Mouse (Mus musculus) adrenal gland, adult 18-20 months (tissue): ENCODE results near the gene Med24. TPM values are rescaled to one million over a fixed set of nuclear protein-coding genes. Genes with fewer than 3 reads are reported as not detected.

ENCODE experiments used
- DNase-seq, 2 experiments: peaks; one replicate each; pipeline ENCODE4 v3.0.0; 2021 to 2022; ENCODE audit warnings: low spot score in 2 of 2
- long read RNA-seq, 2 experiments: library from polyadenylated mRNA; stranded (forward); transcript quantifications; one replicate each; pipeline ENCODE4 v2.0.0; 2021
- total RNA-seq, 2 experiments: library from RNA; stranded (reverse); gene quantifications; 1 replicate in 1 of 2; 2 replicates in 1 of 2; pipeline ENCODE4 v1.2.3; 2021

Gene Med24
- 10 to 100 TPM; 46.1 to 49.2 TPM for total RNA-seq
- long read RNA-seq, experiment 1, transcript Med24-201 (26 exons, 3,410 nt) = major isoform, 11 of 30 reads
- long read RNA-seq, experiment 1, partial matches to known transcripts = 3 of 30 reads
- long read RNA-seq, experiment 1, other reads (novel, unspliced or antisense) = 13 of 30 reads
- long read RNA-seq, experiment 2, transcript Med24-201 (26 exons, 3,410 nt) = major isoform, 8 of 32 reads
- long read RNA-seq, experiment 2, partial matches to known transcripts = 14 of 32 reads
- long read RNA-seq, experiment 2, other reads (novel, unspliced or antisense) = 9 of 32 reads

- peak; percentile 70 for DNase-seq
These were observed at the start of gene Med24 for GRCm38 (mm10) chr11:98729119-98729588. Gene Med24 (minus strand): TSS chr11:98729435.

DNA sequence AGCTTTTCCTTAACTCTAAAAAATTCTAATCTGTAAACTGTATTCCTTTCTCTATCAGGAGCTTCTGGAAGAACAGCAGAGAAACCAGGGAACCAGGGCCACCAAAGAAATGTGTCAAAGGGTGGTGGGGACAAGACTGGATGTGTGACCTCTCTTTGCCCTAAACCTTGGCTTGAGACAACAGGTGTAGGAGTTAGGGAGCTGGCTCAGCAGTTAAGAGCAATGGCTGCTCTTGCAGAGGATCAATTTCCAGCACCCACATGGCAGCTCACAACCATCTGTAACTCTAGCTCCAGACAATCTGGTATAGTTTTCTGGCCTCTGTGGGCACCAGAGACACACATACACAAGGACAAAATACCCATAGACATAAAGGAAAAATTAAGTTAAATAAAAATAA, 48.7 kb upstream of the Med24 start:
- no peak for DNase-seq

GRCm38 (mm10) chr11:98776843-98777590, 47.8 kb upstream of the Med24 start:
- peak; percentile 59 to 73 for DNase-seq

DNA sequence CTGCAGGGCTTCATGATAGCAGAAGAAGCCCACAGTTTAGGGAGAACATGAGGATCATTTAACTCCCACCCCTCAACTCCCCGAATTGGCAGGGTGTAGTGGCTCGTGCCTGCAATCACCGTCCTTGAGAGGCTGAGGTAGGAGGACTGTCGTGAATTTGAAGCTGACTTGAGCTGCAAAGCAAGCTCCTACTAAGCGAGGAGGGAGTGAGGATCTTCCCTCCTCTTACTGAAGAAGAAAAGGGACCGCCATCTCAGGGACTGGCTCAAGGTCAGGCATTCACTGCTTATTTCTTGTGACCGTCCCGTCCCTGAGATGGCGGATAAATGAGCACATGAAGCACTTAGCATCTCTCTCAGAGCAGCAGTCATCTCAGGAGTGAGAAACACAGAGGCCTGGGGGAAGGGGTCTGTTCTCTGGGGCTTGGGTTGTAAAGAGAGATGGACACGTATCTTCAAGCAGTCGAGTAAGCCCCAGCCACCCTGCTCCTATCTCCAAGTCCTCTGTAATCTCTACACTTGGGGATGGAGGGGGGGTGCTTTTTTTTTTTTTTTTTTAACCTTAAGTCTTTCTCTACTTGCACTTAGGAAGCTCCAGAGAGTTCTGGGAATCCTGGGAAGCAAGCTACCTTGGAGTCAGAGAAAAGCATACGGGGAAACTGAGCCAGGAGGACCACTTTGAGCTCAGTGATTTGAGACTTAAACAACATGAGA, 47.0 kb upstream of the Med24 start:
- no peak for DNase-seq

DNA sequence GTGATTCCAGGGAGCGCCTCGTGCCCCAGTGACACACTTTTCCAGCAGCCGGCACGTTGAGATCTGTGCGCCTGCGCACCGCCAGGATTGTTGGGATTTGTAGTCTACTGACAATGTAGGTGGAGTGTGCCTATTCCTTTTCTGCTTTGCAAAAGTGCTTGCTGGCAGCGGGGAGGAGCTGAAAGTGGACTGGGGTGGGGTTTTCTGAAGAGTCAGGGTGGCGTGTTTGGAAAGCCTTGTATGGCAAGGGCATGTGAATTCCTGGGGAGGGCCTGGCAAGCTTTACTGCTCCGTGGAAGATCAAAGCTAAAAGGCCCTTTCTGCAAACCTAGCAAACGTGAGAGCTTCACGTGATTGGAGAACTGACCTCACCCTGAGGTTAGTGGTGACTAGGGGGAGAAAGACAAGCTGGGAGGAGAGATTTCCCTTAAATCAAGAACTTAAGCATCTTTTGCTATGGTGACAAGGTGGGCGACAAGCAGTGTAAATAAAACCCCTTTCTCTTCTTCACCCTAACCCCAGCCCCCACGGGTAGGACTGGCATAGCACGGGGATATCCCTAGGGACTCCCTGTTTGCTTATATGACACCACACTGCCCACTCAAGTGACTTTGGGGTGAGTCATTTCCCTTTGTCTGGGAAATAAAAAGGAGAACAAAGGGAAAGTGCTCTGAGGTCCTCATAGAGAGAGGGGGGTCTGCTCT, 46.3 kb upstream of the Med24 start:
- peak in 1 of 2 experiments; percentile 99 for DNase-seq

DNA sequence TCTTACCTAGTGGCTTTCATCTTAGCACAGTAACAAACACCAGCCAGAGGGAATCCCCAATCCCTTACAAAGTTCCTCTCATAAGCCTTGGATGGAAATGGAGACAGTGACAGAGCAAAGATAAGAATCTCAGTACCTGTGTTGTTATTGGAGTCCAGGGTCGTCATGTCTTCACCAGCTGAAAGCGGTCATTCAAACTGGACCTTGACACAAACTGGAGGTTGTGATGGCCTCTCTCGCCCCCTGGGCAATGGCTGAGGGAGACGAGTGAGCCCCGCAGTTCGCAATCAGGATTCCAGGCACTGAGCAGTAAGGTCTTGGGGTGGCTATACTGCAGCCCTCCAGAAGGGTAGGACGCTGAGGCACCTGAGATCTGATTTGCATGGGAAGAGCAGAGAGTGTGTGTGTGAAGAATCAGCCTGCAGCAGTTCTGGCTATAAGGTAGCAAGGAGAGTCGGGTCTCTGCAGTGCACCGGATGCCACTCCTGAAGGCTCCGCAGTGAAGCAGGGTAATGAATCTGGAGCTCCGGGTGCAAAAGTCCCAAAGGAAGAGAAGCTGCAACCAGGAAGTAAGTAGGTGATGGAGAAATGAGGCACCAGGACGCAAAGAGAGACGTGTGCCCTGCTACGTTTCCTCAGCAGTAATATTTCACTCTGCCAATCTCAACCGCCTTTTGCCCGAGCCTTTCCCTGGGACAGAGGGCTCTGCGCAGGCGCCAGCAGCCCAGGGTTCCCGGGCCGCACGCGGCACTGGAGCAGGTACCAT, 45.5 kb upstream of the Med24 start, which contains the start of gene Nr1d1:
TSS of gene Nr1d1 (minus strand) at position 752 of the 766 bp plus-strand sequence.
- DNase-seq = peak in 1 of 2 experiments; percentile 99

- DNase-seq = peak; percentile 99 to 100
These were observed 44.5 kb upstream of the Med24 start for GRCm38 (mm10) chr11:98773635-98774295.

DNA sequence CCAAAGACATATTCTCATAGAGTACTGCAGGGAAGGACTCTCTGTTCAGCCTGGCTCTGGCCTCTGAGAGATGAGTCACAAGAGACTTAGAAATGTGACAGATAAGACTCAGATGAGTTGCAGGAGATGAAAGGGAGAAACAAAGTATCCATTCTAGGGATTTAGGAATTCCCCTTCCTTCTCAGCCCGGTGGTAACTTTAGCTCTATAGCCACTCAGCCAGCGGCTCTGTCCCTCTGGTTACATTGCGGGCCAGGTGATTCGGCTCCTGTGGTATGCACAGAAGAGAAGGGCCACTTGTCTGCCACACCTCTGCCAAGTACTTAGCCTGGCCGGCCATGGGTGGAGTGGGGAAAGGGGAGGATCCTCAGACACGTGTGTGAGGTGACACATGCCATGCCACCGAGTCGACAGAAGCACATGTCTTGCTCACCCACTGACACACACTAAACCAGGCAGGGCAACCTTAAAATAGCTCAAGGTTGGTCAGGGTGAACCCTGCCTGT, 43.5 kb upstream of the Med24 start:
- peak; percentile 67 to 73 for DNase-seq

GRCm38 (mm10) chr11:98771844-98772525, 42.8 kb upstream of the Med24 start:
- DNase-seq = peak in 1 of 2 experiments; percentile 41

- peak in 1 of 2 experiments; percentile 22 for DNase-seq
These were observed 41.9 kb upstream of the Med24 start for GRCm38 (mm10) chr11:98771131-98771530.

- DNase-seq = no peak
These were observed 41.1 kb upstream of the Med24 start for GRCm38 (mm10) chr11:98770096-98770975.

DNA sequence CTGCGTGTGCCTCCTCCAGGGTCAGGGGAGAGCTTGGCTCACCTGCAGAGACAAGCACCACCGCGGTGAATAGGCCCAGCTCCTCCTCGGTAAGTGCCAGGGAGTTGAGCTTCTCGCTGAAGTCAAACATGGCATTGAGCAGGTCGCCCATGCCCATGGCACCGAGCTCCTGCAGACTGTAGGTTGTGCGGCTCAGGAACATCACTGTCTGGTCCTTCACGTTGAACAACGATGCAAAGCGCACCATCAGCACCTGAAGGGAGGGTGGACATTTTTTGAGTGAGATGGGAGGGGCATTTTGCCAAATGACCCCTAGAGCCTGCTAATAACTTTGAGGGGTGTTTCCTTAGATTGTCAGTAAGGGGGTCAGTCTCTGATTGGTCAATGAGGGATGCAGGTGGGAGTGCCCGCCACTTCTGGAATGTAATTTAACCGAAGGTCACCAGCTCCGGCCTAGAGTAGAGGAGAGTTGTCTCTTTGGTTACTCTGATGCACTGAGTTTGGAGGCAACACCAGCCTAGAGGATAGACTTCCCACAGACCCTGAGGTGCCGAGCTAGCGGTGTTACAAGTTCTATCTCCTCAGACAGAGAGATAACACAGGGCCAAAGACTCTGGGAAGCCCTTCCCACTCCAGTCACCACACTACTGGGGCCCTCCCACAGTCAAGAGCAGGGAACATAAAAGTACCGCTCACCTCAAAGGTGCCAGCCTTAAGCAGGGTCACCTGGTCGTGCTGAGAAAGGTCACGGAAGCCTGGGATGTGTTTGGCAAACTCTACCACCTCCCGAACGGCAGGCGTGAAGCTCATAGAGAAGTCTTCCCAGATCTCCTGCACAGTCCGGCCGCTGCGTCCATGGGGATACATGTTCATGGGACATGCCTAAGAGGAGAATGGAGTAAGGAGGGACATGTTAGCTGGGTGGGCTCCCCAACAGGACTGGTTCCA, 40.0 kb upstream of the Med24 start:
- DNase-seq = no peak

DNA sequence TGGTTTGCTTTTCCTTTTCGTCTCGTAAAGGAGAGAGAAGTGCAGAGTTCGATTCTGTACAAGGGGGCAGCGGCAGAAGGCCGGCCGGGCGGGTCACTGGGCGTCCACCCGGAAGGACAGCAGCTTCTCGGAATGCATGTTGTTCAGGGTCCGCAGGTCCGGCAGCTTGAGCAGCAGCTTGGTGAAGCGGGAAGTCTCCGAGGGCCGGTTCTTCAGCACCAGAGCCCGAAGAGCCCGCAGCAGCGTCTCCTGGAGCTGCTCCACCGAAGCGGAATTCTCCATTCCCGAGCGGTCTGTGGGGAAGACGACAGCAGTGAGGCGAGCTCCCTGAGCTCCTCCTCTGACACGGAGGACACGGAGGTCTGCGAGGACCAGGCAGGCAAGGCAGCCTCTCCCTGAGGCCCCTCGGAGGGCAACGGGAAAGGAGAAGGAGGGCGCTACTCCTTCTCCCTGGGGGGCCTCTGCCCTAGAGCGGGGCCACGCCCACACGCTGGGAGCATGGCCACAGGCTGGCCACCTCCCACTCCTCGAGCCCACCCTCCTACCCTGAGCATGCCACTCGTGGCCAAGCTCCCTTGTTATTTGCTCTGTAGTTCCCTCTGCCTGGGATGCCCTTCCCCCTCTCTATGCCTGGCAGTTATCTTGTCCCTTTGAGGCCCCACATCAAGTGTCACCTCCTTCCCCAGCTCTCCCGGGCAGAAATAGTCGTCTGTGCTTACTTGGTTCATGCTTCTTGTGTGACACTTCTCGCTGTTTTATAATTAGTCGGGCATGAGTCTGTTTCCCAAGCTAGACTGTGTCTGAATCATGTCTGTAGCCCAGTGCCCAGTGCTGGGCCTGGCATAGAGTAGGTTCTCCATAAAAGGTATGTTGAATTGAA, 39.1 kb upstream of the Med24 start:
- peak in 1 of 2 experiments; percentile 34 for DNase-seq

GRCm38 (mm10) chr11:98767713-98768112, 38.5 kb upstream of the Med24 start:
- no peak for DNase-seq

DNA sequence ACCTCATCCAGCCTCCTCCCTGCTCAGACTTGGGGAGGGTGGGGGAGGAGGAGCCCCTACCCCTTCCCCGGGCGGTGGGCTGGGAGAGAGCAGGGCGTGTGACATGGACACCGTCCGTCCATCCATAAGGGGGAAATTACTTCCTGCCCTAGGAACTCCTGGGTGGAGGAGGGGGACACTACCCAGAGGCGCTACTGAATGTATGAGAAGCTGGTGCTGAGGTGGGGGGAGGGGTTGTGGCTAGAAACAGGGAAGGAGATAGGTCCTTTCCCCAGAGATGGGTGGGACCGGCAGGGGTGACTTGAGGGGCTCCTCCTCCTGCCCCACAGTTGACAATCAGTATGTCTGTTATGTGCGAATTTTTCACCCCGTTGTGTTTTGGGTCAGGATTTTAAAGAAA, 38.0 kb upstream of the Med24 start:
- peak in 1 of 2 experiments; percentile 47 for DNase-seq

- DNase-seq = peak in 1 of 2 experiments; percentile 27
These were observed 37.6 kb upstream of the Med24 start for GRCm38 (mm10) chr11:98766816-98767215.
